Mouse (Mus musculus) heart, embryonic 16.5 days (tissue): Measurements from ENCODE around the gene Zfp467. TPM values are rescaled to one million over a fixed set of nuclear protein-coding genes. Genes with fewer than 3 reads are reported as not detected.

Experiments
- ATAC-seq: fragments of 200-750 bp; cut with Nextera tagmentation; replicated peaks from 2 replicates; pipeline ENCODE4 v1.8.0; 2017; ENCODE audit warnings: moderate number of reproducible peaks; ENCODE audit not compliant: insufficient read depth, low FRiP score; ENCODE audit errors: extremely low read depth
- H3K27ac ChIP-seq: fragments of 300-500 bp; sonication (generic); 2 replicates; pipeline ENCODE4 v1.5.1; 2014; ENCODE audit warnings: mild to moderate bottlenecking, low read length, control low read depth, moderate library complexity
- H3K27me3 ChIP-seq: fragments of 300-500 bp; sonication (generic); 2 replicates; pipeline ENCODE4 v1.6.1; 2014; ENCODE audit warnings: low read length, mixed read lengths; ENCODE audit not compliant: control insufficient read depth, insufficient read depth
- H3K36me3 ChIP-seq: fragments of 300-500 bp; sonication (generic); 2 replicates; pipeline ENCODE4 v1.6.1; 2014; ENCODE audit not compliant: control insufficient read depth, insufficient read depth
- H3K4me1 ChIP-seq: fragments of 300-500 bp; sonication (generic); 2 replicates; pipeline ENCODE4 v1.6.1; 2014; ENCODE audit warnings: low read length, mixed read lengths; ENCODE audit not compliant: control insufficient read depth, insufficient read depth
- H3K4me2 ChIP-seq: fragments of 300-500 bp; sonication (generic); 2 replicates; pipeline ENCODE4 v1.6.1; 2014; ENCODE audit warnings: low read depth, mild to moderate bottlenecking, control low read depth, low read length
- H3K4me3 ChIP-seq: fragments of 300-500 bp; sonication (generic); 2 replicates; pipeline ENCODE4 v1.5.1; 2014; ENCODE audit warnings: mild to moderate bottlenecking, control low read depth, low read length
- H3K9ac ChIP-seq: fragments of 300-500 bp; sonication (generic); 2 replicates; pipeline ENCODE4 v1.6.1; 2014; ENCODE audit warnings: low read length, control low read depth
- H3K9me3 ChIP-seq: fragments of 300-500 bp; sonication (generic); replicated peaks from 2 replicates; pipeline ENCODE4 v1.6.1; 2016; ENCODE audit warnings: low read length; ENCODE audit not compliant: control insufficient read depth
- WGBS: fragments of 180-500 bp; shearing (Covaris S2); extraction: QIAGEN DNeasy Blood & Tissue Kit; methylation state at CpG from one replicate; pipeline ENCODE4 v1.1.7; 2014; 5-methylcytosine and 5-hydroxymethylcytosine counted together
- polyA plus RNA-seq: library from polyadenylated mRNA; unstranded; fragments of >200 nt; fragmentation: Nextera tagmentation; extraction: Ambion mirVana; gene quantifications from 2 replicates; pipeline ENCODE4 v1.2.1, GENCODE M21; 2015

Gene Zfp467
- polyA plus RNA-seq, 1 experiment from 2014 or later = 22.1 TPM

DNA sequence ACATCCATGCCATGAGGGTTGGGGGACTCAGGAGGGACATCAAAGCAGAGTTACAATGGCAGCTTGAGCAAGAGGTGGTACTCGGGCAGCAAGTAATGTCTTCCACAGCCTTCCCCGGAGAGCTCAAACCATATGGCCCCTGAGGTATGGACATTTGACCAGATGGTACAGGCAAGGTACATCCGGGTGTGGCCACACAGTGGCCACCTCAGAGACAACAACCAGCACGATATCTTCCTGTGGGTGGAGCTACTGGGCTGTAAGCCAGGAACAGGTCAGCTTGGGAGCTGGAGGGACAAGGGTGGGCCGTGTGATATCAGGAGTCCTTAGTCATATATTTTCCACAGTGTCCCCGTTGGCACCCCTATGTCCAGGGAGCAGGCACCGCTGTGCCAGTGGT lies 21.9 kb upstream of the Zfp467 start:
- Histone ChIP-seq H3K4me2 (no peak overlapping the region), H3K9ac (no peak overlapping the region), H3K27ac (no peak overlapping the region), H3K27me3 (no peaks in the 10 kb centered on the region), H3K4me3 (no peak overlapping the region), H3K4me1 (no peaks in the 10 kb centered on the region), H3K9me3 (no peaks in the 10 kb centered on the region), H3K36me3 (no peaks in the 10 kb centered on the region)
- 69% methylated on average over 7 of the region's 7 CpGs for WGBS
- ATAC-seq = no peak

DNA sequence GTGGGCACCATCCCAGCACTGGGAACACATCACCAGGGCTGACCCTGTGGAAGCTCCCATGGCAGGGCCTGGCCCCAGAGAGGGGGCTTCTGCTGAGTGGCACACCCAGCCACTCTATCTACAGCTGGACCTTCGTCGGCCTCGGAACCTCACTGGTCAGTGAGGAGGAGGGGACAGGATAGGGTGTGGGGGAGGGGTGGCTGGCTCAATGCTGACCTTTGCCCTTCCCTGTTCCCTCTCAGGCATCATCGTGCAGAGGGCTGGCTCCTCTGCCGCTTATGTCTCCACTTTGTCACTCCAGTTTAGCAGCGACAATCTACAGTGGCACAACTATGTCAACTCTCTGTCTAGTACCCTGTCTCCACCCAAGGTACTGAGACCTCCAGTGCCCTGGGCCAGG lies 21.1 kb upstream of the Zfp467 start:
- WGBS = 36% methylated on average over 6 of the region's 6 CpGs
- ATAC-seq = no peak

DNA sequence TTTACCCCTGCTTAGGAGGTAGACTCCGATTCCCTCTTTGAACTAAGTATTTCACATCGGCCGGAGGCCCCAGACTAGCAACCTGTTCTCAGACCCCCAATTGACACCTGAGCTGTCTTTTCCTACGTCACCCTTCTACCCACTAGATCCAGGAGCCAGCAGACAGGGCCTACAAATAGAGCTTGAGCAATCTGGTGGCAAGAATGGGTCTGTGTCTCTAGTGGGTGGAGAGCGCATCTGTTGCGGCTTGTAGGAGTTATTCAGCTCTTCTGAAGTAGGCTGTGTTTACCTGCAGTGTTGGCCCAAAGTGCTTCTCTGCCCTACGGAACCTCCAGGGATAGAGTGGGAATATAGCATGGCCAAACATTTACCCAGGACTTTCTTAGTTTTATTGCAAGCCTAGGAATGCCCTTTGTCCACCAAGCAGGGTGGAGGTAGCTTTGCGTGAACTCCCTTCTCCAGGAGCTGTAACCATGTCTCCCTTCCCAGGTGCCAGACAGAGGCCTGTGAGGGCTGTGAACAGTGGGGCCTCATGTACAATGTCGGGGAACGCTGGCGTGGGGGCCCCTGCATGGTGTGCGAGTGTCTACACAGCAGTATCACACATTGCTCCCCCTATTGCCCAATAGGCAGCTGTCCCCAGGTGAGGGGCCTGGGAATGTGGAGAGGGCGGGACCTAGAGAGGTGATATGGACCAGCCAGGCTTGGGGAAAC lies 19.5 kb upstream of the Zfp467 start:
- Histone ChIP-seq H3K4me3 (no peak overlapping the region), H3K27me3 (no peaks in the 10 kb centered on the region), H3K4me1 (no peaks in the 10 kb centered on the region), H3K9me3 (no peaks in the 10 kb centered on the region), H3K27ac (no peak overlapping the region), H3K36me3 (no peaks in the 10 kb centered on the region), H3K4me2 (no peak overlapping the region), H3K9ac (no peak overlapping the region)
- 86% methylated on average over 13 of the region's 13 CpGs for WGBS
- ATAC-seq = no peak

More for the DNA sequence above, 21.1 kb upstream of the Zfp467 start:
- no peak overlapping the region for H3K4me2 ChIP-seq
- H3K9ac ChIP-seq = no peak overlapping the region
- no peak overlapping the region for H3K27ac ChIP-seq
- no peaks in the 10 kb centered on the region for H3K36me3 ChIP-seq
- no peaks in the 10 kb centered on the region for H3K27me3 ChIP-seq
- no peaks in the 10 kb centered on the region for H3K4me1 ChIP-seq
- no peaks in the 10 kb centered on the region for H3K9me3 ChIP-seq
- H3K4me3 ChIP-seq = no peak overlapping the region

DNA sequence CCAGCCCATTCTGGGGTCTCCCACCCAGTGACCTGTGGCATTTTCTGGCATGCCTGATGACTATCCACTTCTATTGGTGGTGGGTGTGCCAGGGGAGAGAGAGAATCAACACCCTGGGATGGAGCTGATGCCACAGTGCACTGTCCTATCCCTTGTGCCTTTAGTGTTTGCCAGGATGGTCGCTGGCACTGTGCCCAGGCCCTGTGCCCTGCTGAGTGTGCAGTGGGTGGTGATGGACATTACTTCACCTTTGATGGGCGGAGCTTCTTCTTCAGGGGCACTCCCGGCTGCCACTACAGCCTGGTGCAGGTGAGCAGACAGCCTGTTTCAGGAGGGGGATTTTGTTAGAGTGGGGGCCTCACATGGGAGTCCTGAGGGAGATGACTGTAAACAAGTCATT lies 7.1 kb upstream of the Zfp467 start:
- H3K9me3 ChIP-seq = no peaks in the 10 kb centered on the region
- no peaks in the 10 kb centered on the region for H3K4me1 ChIP-seq
- WGBS = 68% methylated on average over 3 of the region's 3 CpGs
- no peaks in the 10 kb centered on the region for H3K36me3 ChIP-seq
- ATAC-seq = no peak
- H3K4me2 ChIP-seq = no peak overlapping the region
- no peak overlapping the region for H3K27ac ChIP-seq
- no peaks in the 10 kb centered on the region for H3K27me3 ChIP-seq
- no peak overlapping the region for H3K4me3 ChIP-seq
- no peak overlapping the region for H3K9ac ChIP-seq

DNA sequence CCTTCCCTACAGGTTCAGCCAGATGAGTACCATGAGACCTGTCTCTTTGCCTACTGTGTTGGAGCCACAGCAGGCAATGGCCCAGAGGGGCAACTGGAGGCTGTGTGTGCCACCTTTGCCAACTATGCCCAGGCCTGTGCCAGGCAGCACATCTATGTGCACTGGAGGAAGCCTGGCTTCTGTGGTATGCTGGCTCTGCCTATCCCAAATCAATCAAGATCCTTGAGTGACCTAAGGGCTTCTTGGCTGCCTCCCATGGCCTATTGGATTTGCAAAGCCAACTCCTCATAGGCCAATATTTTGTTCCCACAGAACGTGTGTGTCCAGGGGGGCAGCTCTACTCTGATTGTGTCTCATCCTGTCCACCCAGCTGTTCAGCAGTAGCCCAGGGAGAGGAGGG lies 6.5 kb upstream of the Zfp467 start:
- no peaks in the 10 kb centered on the region for H3K4me1 ChIP-seq
- 46% methylated on average over 1 of the region's 1 CpGs for WGBS
- H3K36me3 ChIP-seq = no peaks in the 10 kb centered on the region

DNA sequence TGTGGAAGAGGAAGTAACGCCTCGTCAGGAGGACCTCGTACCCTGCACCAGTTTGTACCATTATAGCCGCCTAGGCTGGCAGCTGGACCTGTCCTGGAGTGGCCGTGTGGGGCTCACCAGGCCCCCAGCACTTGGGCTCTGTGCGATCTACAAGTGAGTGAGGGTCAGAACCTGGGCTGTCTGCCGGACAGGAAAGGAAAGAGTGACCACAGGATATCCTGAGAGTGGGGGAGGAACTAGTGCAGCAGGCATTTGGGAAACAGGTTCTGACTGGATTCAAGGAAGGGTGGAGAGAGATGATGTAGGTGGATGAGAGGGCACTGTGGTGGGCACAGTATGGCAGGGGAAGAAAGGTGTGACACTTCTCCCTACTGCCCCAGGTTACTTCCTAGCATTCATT lies 2.9 kb upstream of the Zfp467 start:
- no peaks in the 10 kb centered on the region for H3K9me3 ChIP-seq
- H3K4me3 ChIP-seq = no peak overlapping the region
- ATAC-seq = no peak
- no peaks in the 10 kb centered on the region for H3K27me3 ChIP-seq
- peaks cover 6% of the 10 kb centered on the region for H3K4me1 ChIP-seq
- 54% methylated on average over 7 of the region's 7 CpGs for WGBS
- no peak overlapping the region for H3K4me2 ChIP-seq
- no peak overlapping the region for H3K9ac ChIP-seq
- no peaks in the 10 kb centered on the region for H3K36me3 ChIP-seq
- H3K27ac ChIP-seq = 0 out of 2 replicates have a peak overlapping the region, but pooled peaks have one; percentile 14

More for the DNA sequence above, 6.5 kb upstream of the Zfp467 start:
- Histone ChIP-seq H3K9me3 (no peaks in the 10 kb centered on the region), H3K4me2 (no peak overlapping the region), H3K27ac (no peak overlapping the region), H3K4me3 (no peak overlapping the region), H3K9ac (no peak overlapping the region), H3K27me3 (no peaks in the 10 kb centered on the region)
- ATAC-seq = no peak

DNA sequence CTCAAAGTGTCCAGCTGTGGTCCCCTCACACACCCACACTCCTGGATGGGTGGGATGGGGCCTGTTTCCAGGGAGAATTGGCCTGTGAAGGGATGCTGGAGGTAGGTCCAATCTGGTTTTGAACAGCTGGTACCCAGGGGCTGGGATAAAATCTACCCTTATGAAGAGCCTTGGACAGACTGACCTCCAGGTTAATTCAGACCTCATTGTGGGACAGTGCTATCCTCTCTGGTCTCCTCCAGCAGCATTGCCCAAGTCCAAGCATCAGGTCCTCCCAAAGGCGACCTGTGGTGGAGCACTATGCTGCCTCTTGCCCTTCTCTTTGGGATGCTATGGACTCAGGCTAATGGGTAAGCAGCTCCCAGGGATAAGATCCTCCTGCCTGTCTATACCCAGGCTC lies 2.3 kb upstream of the Zfp467 start, which contains the start of gene Sspo:
TSS of gene Sspo (plus strand) at position 301 of the 400 bp plus-strand sequence.
- peaks cover 10% of the 10 kb centered on the region for H3K4me1 ChIP-seq
- 0 out of 2 replicates have a peak within 1 kb of the TSS, but pooled peaks have one; percentile 14 for H3K27ac ChIP-seq
- H3K9ac ChIP-seq = no peak within 1 kb of the TSS
- H3K36me3 ChIP-seq = no peaks in the 10 kb centered on the region
- no peak for ATAC-seq
- 71% methylated on average over 1 of the region's 1 CpGs for WGBS
- H3K4me2 ChIP-seq = no peak within 1 kb of the TSS
- no peaks in the 10 kb centered on the region for H3K27me3 ChIP-seq
- no peaks in the 10 kb centered on the region for H3K9me3 ChIP-seq
- H3K4me3 ChIP-seq = no peak within 1 kb of the TSS

DNA sequence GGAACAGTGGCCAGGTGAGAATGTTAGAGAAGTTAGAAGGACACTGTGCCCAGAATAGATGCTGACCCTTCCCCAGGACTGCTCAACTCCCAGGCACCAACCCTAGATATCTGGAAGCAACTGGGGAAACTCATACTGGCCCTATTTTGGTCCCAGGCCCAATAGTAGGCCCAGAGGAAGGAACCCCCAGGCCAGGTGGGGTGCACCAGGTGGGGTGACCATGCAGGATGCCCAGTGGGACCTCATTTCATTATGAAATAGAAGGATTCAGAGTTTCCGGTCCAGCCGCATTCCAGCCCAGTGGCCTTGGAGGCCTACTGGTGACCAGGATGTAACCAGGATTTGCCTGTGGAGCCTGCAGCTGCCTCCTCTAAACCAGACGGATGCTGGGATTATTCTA lies 1.3 kb upstream of the Zfp467 start:
- no peak overlapping the region for H3K9ac ChIP-seq
- H3K36me3 ChIP-seq = peaks cover 8% of the 10 kb centered on the region
- ATAC-seq = no peak
- peak overlapping the region; percentile 94; the same call in 1 of the 2 replicates for H3K4me2 ChIP-seq
- peaks cover 10% of the 10 kb centered on the region for H3K4me1 ChIP-seq
- 80% methylated on average over 3 of the region's 3 CpGs for WGBS
- no peak overlapping the region for H3K4me3 ChIP-seq
- peak overlapping the region; percentile 95; the same call in 1 of the 2 replicates for H3K27ac ChIP-seq
- H3K9me3 ChIP-seq = no peaks in the 10 kb centered on the region; the same call in 1 of the 2 replicates
- H3K27me3 ChIP-seq = no peaks in the 10 kb centered on the region

DNA sequence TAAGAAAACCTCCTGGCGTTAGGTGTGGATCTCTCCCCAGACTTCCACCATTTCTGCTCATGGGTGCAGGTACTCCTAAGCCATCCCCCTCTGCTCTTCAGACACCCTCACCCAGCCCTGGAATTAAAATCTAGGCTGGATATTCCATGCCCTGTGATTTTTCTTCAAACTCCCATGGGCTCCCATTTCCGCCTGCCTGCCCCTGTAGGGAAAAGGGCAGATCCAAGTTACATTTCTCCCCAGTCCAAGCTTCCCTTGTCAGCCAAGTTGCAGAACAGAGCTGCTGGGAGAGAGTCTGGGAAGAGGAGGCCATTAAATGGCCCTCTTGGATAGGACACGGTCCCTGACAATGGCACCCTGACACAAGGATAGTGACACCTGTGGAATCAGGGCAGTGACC lies 631 bp upstream of the Zfp467 start:
- Histone ChIP-seq H3K4me2 (peak overlapping the region; percentile 94), H3K4me3 (peak overlapping the region; percentile 87), H3K4me1 (peaks cover 10% of the 10 kb centered on the region), H3K27me3 (no peaks in the 10 kb centered on the region), H3K36me3 (peaks cover 14% of the 10 kb centered on the region), H3K9ac (peak overlapping the region; percentile 93), H3K27ac (peak overlapping the region; percentile 95), H3K9me3 (no peaks in the 10 kb centered on the region; the same call in 1 of the 2 replicates)
- no peak for ATAC-seq
- WGBS = 41% methylated on average over 3 of the region's 3 CpGs
